Mouse (Mus musculus) heart, embryonic 12.5 days (tissue): Measurements from ENCODE around the gene Gm49450. TPM values are rescaled to one million over a fixed set of nuclear protein-coding genes. Genes with fewer than 3 reads are reported as not detected.
"Not testable (repeated sequence)": the region's sequence is repeated elsewhere in the genome, so short reads cannot be mapped to it uniquely, and the experiment has no call there.

Experiments used
- ATAC-seq: fragments of 200-750 bp; cut with Nextera tagmentation; 2 replicates; pipeline ENCODE4 v1.8.0; 2017; ENCODE audit warnings: moderate TSS enrichment, moderate library complexity; ENCODE audit not compliant: insufficient number of reproducible peaks, low FRiP score
- H3K27ac ChIP-seq: fragments of 300-500 bp; sonication (generic); 2 replicates; pipeline ENCODE4 v1.5.1; 2016; ENCODE audit warnings: mild to moderate bottlenecking, moderate library complexity; ENCODE audit not compliant: poor library complexity, severe bottlenecking
- H3K27me3 ChIP-seq: fragments of 300-500 bp; sonication (generic); replicated peaks from 2 replicates; pipeline ENCODE4 v1.6.1; 2016; ENCODE audit warnings: mild to moderate bottlenecking, moderate library complexity
- H3K36me3 ChIP-seq: fragments of 300-500 bp; sonication (generic); 2 replicates; pipeline ENCODE4 v1.6.1; 2016; ENCODE audit warnings: mild to moderate bottlenecking, moderate library complexity
- H3K4me1 ChIP-seq: fragments of 300-500 bp; sonication (generic); replicated peaks from 2 replicates; pipeline ENCODE4 v1.6.1; 2016; ENCODE audit warnings: mild to moderate bottlenecking
- H3K4me2 ChIP-seq: fragments of 300-500 bp; sonication (generic); 2 replicates; pipeline ENCODE4 v1.6.1; 2016; ENCODE audit warnings: mild to moderate bottlenecking, moderate library complexity
- H3K4me3 ChIP-seq: fragments of 300-500 bp; sonication (generic); 2 replicates; pipeline ENCODE4 v1.5.1; 2016; ENCODE audit warnings: mild to moderate bottlenecking
- H3K9ac ChIP-seq: fragments of 300-500 bp; sonication (generic); 2 replicates; pipeline ENCODE4 v1.6.1; 2016; ENCODE audit warnings: mild to moderate bottlenecking, moderate library complexity
- H3K9me3 ChIP-seq: fragments of 300-500 bp; sonication (generic); replicated peaks from 2 replicates; pipeline ENCODE4 v1.6.1; 2016; ENCODE audit warnings: mild to moderate bottlenecking, moderate library complexity
- WGBS: fragments of 180-500 bp; shearing (Covaris S2); methylation state at CpG from one replicate; pipeline ENCODE4 v1.1.7; 2016; 5-methylcytosine and 5-hydroxymethylcytosine counted together
- polyA plus RNA-seq: library from polyadenylated mRNA; unstranded; fragments of >200 nt; fragmentation: Nextera tagmentation; extraction: Ambion mirVana; gene quantifications from 2 replicates; pipeline ENCODE4 v1.2.1, GENCODE M21; 2016

The Gm49450 gene
- polyA plus RNA-seq, 1 experiment from 2014 or later = not detected

GRCm38 (mm10) chr15:98934217-98934839, 19.0 kb downstream of the Gm49450 start, which contains the start of gene Tuba1b:
Gene Tuba1b (minus strand): TSS chr15:98934565.
- under 1% methylated on average over 57 of the region's 58 CpGs for WGBS
- peak within 1 kb of the TSS; percentile 99 for H3K27ac ChIP-seq

DNA sequence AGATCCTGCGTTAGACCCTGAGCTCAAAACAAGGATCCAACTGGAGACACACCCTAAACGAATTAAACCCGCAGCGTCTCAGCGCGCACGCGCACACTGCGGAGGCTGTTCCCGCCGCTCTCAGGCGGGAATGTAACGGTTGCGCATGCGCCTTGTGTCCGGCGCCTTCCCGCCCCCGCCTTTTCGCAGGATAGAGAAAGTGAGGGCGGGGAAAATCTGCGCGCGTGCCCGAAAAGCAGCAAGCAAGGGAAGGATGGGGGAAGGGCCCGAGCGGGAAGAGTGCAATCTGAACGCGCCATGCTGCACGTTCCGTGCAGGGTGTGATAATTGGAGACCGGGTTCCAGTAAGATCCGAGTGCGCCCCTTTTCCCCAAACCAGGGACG, 19.5 kb downstream of the Gm49450 start:
- Histone ChIP-seq H3K36me3 (peaks cover 15% of the 10 kb centered on the region), H3K4me3 (peak overlapping the region; percentile 84), H3K9me3 (no peaks in the 10 kb centered on the region), H3K4me1 (peaks cover 18% of the 10 kb centered on the region; the same call in 1 of the 2 replicates), H3K27ac (peak overlapping the region; percentile 99), H3K4me2 (peak overlapping the region; percentile 84), H3K27me3 (no peaks in the 10 kb centered on the region), H3K9ac (peak overlapping the region; percentile 97)
- 0% methylated on average over 35 of the region's 35 CpGs for WGBS
- peak; percentile 86 for ATAC-seq

More at GRCm38 (mm10) chr15:98934217-98934839, 19.0 kb downstream of the Gm49450 start, which contains the start of gene Tuba1b:
- H3K4me3 ChIP-seq = peak within 1 kb of the TSS; percentile 84
- H3K27me3 ChIP-seq = no peaks in the 10 kb centered on the region
- peaks cover 15% of the 10 kb centered on the region for H3K36me3 ChIP-seq
- H3K4me1 ChIP-seq = peaks cover 13% of the 10 kb centered on the region; the same call in 1 of the 2 replicates
- peak; percentile 98 for ATAC-seq
- H3K4me2 ChIP-seq = peak within 1 kb of the TSS; percentile 84
- H3K9me3 ChIP-seq = no peaks in the 10 kb centered on the region
- H3K9ac ChIP-seq = peak within 1 kb of the TSS; percentile 97

- not testable (repeated sequence) for H3K27me3 ChIP-seq, ATAC-seq, H3K9me3 ChIP-seq
- Histone ChIP-seq H3K36me3 (peaks cover 15% of the 10 kb centered on the region), H3K4me3 (peak overlapping the region; percentile 84), H3K4me2 (peak overlapping the region; percentile 84), H3K4me1 (peaks cover 19% of the 10 kb centered on the region; the same call in 1 of the 2 replicates), H3K9ac (peak overlapping the region; percentile 97), H3K27ac (peak overlapping the region; percentile 99)
- WGBS = 7% methylated on average over 8 of the region's 9 CpGs
Observed at GRCm38 (mm10) chr15:98933004-98933671, 20.2 kb downstream of the Gm49450 start.

- no peaks in the 10 kb centered on the region for H3K9me3 ChIP-seq
- H3K9ac ChIP-seq = no peak overlapping the region
- H3K36me3 ChIP-seq = peaks cover 15% of the 10 kb centered on the region
- H3K4me2 ChIP-seq = no peak overlapping the region
- 84% methylated on average over 3 of the region's 3 CpGs for WGBS
- H3K4me1 ChIP-seq = peaks cover 19% of the 10 kb centered on the region; the same call in 1 of the 2 replicates
- H3K4me3 ChIP-seq = no peak overlapping the region
- H3K27ac ChIP-seq = 0 out of 2 replicates have a peak overlapping the region, but pooled peaks have one; percentile 39
- ATAC-seq = no peak
- H3K27me3 ChIP-seq = no peaks in the 10 kb centered on the region
Observed at GRCm38 (mm10) chr15:98930998-98931397, 22.4 kb downstream of the Gm49450 start.

GRCm38 (mm10) chr15:98930017-98930734, 23.2 kb downstream of the Gm49450 start:
- Histone ChIP-seq H3K9me3 (no peaks in the 10 kb centered on the region), H3K4me2 (no peak overlapping the region), H3K27me3 (no peaks in the 10 kb centered on the region), H3K27ac (no peak overlapping the region), H3K9ac (0 out of 2 replicates have a peak overlapping the region, but pooled peaks have one; percentile 28), H3K4me3 (no peak overlapping the region), H3K4me1 (peaks cover 11% of the 10 kb centered on the region; the same call in 1 of the 2 replicates), H3K36me3 (peaks cover 15% of the 10 kb centered on the region)
- no peak for ATAC-seq
- 51% methylated on average over 8 of the region's 8 CpGs for WGBS

DNA sequence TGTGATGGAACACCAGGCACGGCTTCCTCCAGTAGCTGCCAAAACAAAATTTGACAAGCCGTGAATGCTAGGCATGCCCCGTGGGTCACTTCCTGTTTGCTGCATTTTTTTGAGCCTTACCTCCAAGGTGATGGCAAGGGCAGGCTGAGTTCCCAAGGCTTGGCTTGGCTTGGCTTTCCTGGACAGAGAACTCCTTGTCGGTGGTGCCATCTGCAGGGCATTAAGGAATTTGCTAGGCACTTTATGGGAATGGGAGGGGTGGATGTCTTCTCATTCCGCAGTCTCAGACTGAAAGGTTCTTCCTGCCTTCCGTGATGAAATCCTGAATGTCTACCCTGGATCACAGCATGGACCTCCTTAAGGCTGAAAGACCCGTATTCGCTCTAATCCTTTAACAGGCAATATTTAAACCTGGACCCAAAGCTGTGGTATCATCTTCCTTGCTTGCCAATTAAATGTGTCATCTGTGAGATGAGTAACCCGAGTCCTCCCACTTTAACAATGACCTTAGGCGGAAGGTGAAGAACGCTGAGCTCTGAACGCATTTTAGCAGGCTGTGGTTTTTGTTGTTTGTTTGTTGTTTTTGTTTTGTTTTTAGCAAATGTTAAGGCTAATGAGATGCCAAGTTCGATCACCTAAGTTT, 24.6 kb downstream of the Gm49450 start:
- Histone ChIP-seq H3K27me3 (no peaks in the 10 kb centered on the region), H3K36me3 (peaks cover 15% of the 10 kb centered on the region), H3K9ac (no peak overlapping the region), H3K27ac (peak overlapping the region; percentile 16; the same call in 1 of the 2 replicates), H3K4me3 (no peak overlapping the region), H3K4me2 (peak overlapping the region; percentile 44), H3K9me3 (no peaks in the 10 kb centered on the region), H3K4me1 (peaks cover 10% of the 10 kb centered on the region; the same call in 1 of the 2 replicates)
- ATAC-seq = peak; percentile 76
- 16% methylated on average over 13 of the region's 13 CpGs for WGBS

- ATAC-seq = no peak
- H3K27ac ChIP-seq = no peak overlapping the region
Observed at GRCm38 (mm10) chr15:98927566-98927965, 25.8 kb downstream of the Gm49450 start.

GRCm38 (mm10) chr15:98924682-98925081, 28.7 kb downstream of the Gm49450 start:
- Histone ChIP-seq H3K27me3 (no peaks in the 10 kb centered on the region), H3K4me2 (no peak overlapping the region), H3K9ac (no peak overlapping the region), H3K4me1 (0 out of 2 replicates have a peak, but pooled peaks cover 6% of the 10 kb centered on the region), H3K4me3 (no peak overlapping the region), H3K9me3 (no peaks in the 10 kb centered on the region), H3K27ac (no peak overlapping the region), H3K36me3 (no peaks in the 10 kb centered on the region)
- no peak for ATAC-seq
- 62% methylated on average over 3 of the region's 3 CpGs for WGBS

More at GRCm38 (mm10) chr15:98927566-98927965, 25.8 kb downstream of the Gm49450 start:
- Histone ChIP-seq H3K4me2 (no peak overlapping the region), H3K9me3 (no peaks in the 10 kb centered on the region), H3K27me3 (no peaks in the 10 kb centered on the region), H3K9ac (no peak overlapping the region), H3K4me1 (peaks cover 10% of the 10 kb centered on the region; the same call in 1 of the 2 replicates), H3K4me3 (no peak overlapping the region), H3K36me3 (peaks cover 11% of the 10 kb centered on the region)
- 85% methylated on average over 5 of the region's 5 CpGs for WGBS

- H3K36me3 ChIP-seq = no peaks in the 10 kb centered on the region
- no peak overlapping the region for H3K4me3 ChIP-seq
- no peak overlapping the region for H3K27ac ChIP-seq
- no peaks in the 10 kb centered on the region for H3K9me3 ChIP-seq
- no peaks in the 10 kb centered on the region for H3K27me3 ChIP-seq
- no peak for ATAC-seq
- no peak overlapping the region for H3K9ac ChIP-seq
- WGBS = 75% methylated on average over 2 of the region's 2 CpGs
- H3K4me2 ChIP-seq = no peak overlapping the region
- no peaks in the 10 kb centered on the region for H3K4me1 ChIP-seq
Observed at GRCm38 (mm10) chr15:98923031-98923537, 30.3 kb downstream of the Gm49450 start.

DNA sequence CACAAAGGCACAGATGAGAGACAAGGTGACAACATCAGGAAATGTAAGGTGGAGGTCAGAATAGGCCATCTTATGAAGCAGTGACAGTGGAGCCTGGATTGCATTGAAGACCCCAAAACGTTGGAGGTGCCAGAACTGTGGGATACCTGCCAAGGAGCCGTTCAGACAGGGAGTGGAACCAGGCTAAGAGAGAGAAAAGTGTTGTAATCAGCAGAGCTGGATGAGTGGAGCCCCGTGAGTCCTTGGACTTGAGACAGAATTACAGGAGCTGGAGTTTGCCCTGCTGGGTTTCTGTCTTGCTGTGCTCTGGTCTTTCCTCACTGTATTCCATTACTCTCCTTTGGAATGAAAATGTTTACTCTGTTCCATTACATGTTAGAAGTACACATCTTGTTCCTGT, 30.8 kb downstream of the Gm49450 start:
- Histone ChIP-seq H3K27ac (no peak overlapping the region), H3K9me3 (no peaks in the 10 kb centered on the region), H3K9ac (no peak overlapping the region), H3K4me3 (no peak overlapping the region), H3K4me1 (no peaks in the 10 kb centered on the region), H3K36me3 (no peaks in the 10 kb centered on the region), H3K27me3 (no peaks in the 10 kb centered on the region), H3K4me2 (no peak overlapping the region)
- 50% methylated on average over 3 of the region's 3 CpGs for WGBS
- no peak for ATAC-seq
